Mouse (Mus musculus) kidney, postnatal 0 days (tissue): ENCODE results near the gene St6gal2. TPM values are rescaled to one million over a fixed set of nuclear protein-coding genes. Genes with fewer than 3 reads are reported as not detected.
A peak's percentile ranks its signal among the peaks of the same experiment; 100 is the strongest.

Source experiments
- ATAC-seq: fragments of 200-750 bp; cut with Nextera tagmentation; replicated peaks from 2 replicates; pipeline ENCODE4 v1.8.0; 2017; ENCODE audit warnings: low read depth, moderate number of reproducible peaks, moderate TSS enrichment, moderate library complexity; ENCODE audit not compliant: low FRiP score
- DNase-seq: peaks from one replicate; pipeline ENCODE4 v3.0.0-alpha.2; 2016; ENCODE audit warnings: low spot score
- H3K27ac ChIP-seq: fragments of 300-500 bp; sonication (generic); 2 replicates; pipeline ENCODE4 v1.5.1; 2014; ENCODE audit warnings: mild to moderate bottlenecking
- H3K27me3 ChIP-seq: fragments of 300-500 bp; sonication (generic); 2 replicates; pipeline ENCODE4 v1.6.1; 2014; ENCODE audit warnings: low read length, mixed read lengths; ENCODE audit not compliant: insufficient read depth
- H3K36me3 ChIP-seq: fragments of 300-500 bp; sonication (generic); 2 replicates; pipeline ENCODE4 v1.6.1; 2014; ENCODE audit warnings: low read length, mixed read lengths; ENCODE audit not compliant: insufficient read depth
- H3K4me1 ChIP-seq: fragments of 300-500 bp; sonication (generic); replicated peaks from 2 replicates; pipeline ENCODE4 v1.6.1; 2014; ENCODE audit warnings: antibody characterized with exemption, low read length, mixed read lengths; ENCODE audit not compliant: insufficient read depth
- H3K4me2 ChIP-seq: fragments of 300-500 bp; sonication (generic); 2 replicates; pipeline ENCODE4 v1.6.1; 2014; ENCODE audit warnings: mild to moderate bottlenecking, low read length, moderate library complexity, mixed read lengths
- H3K4me3 ChIP-seq: fragments of 300-500 bp; sonication (generic); replicated peaks from 2 replicates; pipeline ENCODE4 v1.5.1; 2014; ENCODE audit warnings: low read depth, low read length
- H3K9ac ChIP-seq: fragments of 300-500 bp; sonication (generic); 2 replicates; pipeline ENCODE4 v1.6.1; 2014; ENCODE audit warnings: low read depth, low read length
- H3K9me3 ChIP-seq: fragments of 300-500 bp; sonication (generic); replicated peaks from 2 replicates; pipeline ENCODE4 v1.6.1; 2016; ENCODE audit warnings: low read length, inconsistent platforms, mixed read lengths
- CTCF ChIP-seq: IDR thresholded peaks from 2 replicates; pipeline ENCODE4 v1.5.1; 2016; ENCODE audit warnings: antibody characterized with exemption, low read depth, mild to moderate bottlenecking, moderate library complexity
- WGBS: fragments of 180-500 bp; shearing (Covaris S2); extraction: QIAGEN DNeasy Blood & Tissue Kit; methylation state at CpG from one replicate; pipeline ENCODE4 v1.1.7; 2014; 5-methylcytosine and 5-hydroxymethylcytosine counted together
- polyA plus RNA-seq: library from polyadenylated mRNA; unstranded; fragments of >200 nt; fragmentation: Nextera tagmentation; extraction: Ambion mirVana; gene quantifications from 2 replicates; pipeline ENCODE4 v1.2.1, GENCODE M21; 2015

Gene St6gal2
- polyA plus RNA-seq, result 0.28 and 0.50 TPM in 2 replicates

- Histone ChIP-seq H3K27me3 (peaks cover 19% of the 10 kb centered on the region), H3K9ac (peak within 1 kb of the TSS; percentile 49; the same call in 1 of the 2 replicates), H3K4me1 (peaks cover 6% of the 10 kb centered on the region; the same call in 1 of the 2 replicates), H3K9me3 (no peaks in the 10 kb centered on the region), H3K4me3 (peak within 1 kb of the TSS; percentile 46), H3K27ac (no peak within 1 kb of the TSS), H3K4me2 (peak within 1 kb of the TSS; percentile 95), H3K36me3 (no peaks in the 10 kb centered on the region)
- peak; percentile 13 for DNase-seq
- TF ChIP-seq CTCF, result no peak
- peak; percentile 89 for ATAC-seq
- WGBS, result under 1% methylated on average over 84 of the region's 84 CpGs
Observed at GRCm38 (mm10) chr17:55445250-55446184, at the start of gene St6gal2. TSS of gene St6gal2 (plus strand) at chr17:55445382.

- Histone ChIP-seq H3K27me3 (no peaks in the 10 kb centered on the region), H3K27ac (no peak overlapping the region), H3K4me3 (no peak overlapping the region), H3K4me1 (no peaks in the 10 kb centered on the region), H3K9me3 (no peaks in the 10 kb centered on the region), H3K36me3 (no peaks in the 10 kb centered on the region), H3K4me2 (no peak overlapping the region), H3K9ac (no peak overlapping the region)
- ATAC-seq (no peak), DNase-seq (no peak)
- no peak for TF ChIP-seq CTCF
- WGBS, result 80% methylated on average over 2 of the region's 2 CpGs
Observed at GRCm38 (mm10) chr17:55406043-55406442, 39.1 kb upstream of the St6gal2 start.

- ATAC-seq (no peak), DNase-seq (no peak)
- H3K9me3 ChIP-seq, result no peaks in the 10 kb centered on the region
- H3K9ac ChIP-seq, result no peak overlapping the region
- 59% methylated on average over 2 of the region's 2 CpGs for WGBS
- TF ChIP-seq CTCF, result no peak
- no peaks in the 10 kb centered on the region for H3K4me1 ChIP-seq
- H3K36me3 ChIP-seq, result no peaks in the 10 kb centered on the region
- H3K4me3 ChIP-seq, result no peak overlapping the region
- no peak overlapping the region for H3K27ac ChIP-seq
- H3K27me3 ChIP-seq, result no peaks in the 10 kb centered on the region
- no peak overlapping the region for H3K4me2 ChIP-seq
Observed at GRCm38 (mm10) chr17:55416519-55416918, 28.7 kb upstream of the St6gal2 start.

- DNase-seq, result peak; percentile 8
- Histone ChIP-seq H3K4me3 (peak overlapping the region; percentile 46), H3K4me1 (peaks cover 6% of the 10 kb centered on the region; the same call in 1 of the 2 replicates), H3K4me2 (peak overlapping the region; percentile 95), H3K9ac (peak overlapping the region; percentile 49; the same call in 1 of the 2 replicates), H3K27me3 (peaks cover 19% of the 10 kb centered on the region), H3K9me3 (no peaks in the 10 kb centered on the region), H3K36me3 (no peaks in the 10 kb centered on the region), H3K27ac (no peak overlapping the region)
- no peak for TF ChIP-seq CTCF
- 3% methylated on average over 6 of the region's 6 CpGs for WGBS
- ATAC-seq, result peak; percentile 61
Observed at GRCm38 (mm10) chr17:55446185-55446527, 974 bp downstream of the St6gal2 start.

- Histone ChIP-seq H3K4me2 (no peak overlapping the region), H3K9me3 (no peaks in the 10 kb centered on the region), H3K9ac (no peak overlapping the region), H3K36me3 (no peaks in the 10 kb centered on the region), H3K4me3 (no peak overlapping the region), H3K27me3 (peaks cover 19% of the 10 kb centered on the region), H3K27ac (no peak overlapping the region), H3K4me1 (peaks cover 6% of the 10 kb centered on the region; the same call in 1 of the 2 replicates)
- TF ChIP-seq CTCF, result no peak
- no peak for DNase-seq
- ATAC-seq, result no peak
- WGBS, result 30% methylated on average over 4 of the region's 4 CpGs
Observed at GRCm38 (mm10) chr17:55446698-55447097, 1.5 kb downstream of the St6gal2 start.

- WGBS, result 67% methylated on average over 2 of the region's 2 CpGs
- H3K27ac ChIP-seq, result no peak overlapping the region
- no peak overlapping the region for H3K4me2 ChIP-seq
- no peak overlapping the region for H3K9ac ChIP-seq
- DNase-seq (no peak), ATAC-seq (no peak)
- no peak for TF ChIP-seq CTCF
- H3K27me3 ChIP-seq, result peaks cover 6% of the 10 kb centered on the region; the same call in 1 of the 2 replicates
- no peaks in the 10 kb centered on the region for H3K9me3 ChIP-seq
- no peak overlapping the region for H3K4me3 ChIP-seq
- H3K4me1 ChIP-seq, result no peaks in the 10 kb centered on the region
- H3K36me3 ChIP-seq, result no peaks in the 10 kb centered on the region
Observed at GRCm38 (mm10) chr17:55450943-55451342, 5.8 kb downstream of the St6gal2 start.
